In genomic region chr14:76947148-76947547, GRCm38 (mm10) we compare ENCODE assay signal across 9 mouse cellular contexts.
A peak's percentile ranks its signal among the peaks of the same experiment; 100 is the strongest.
DNase-seq lines count a peak whose midpoint lies in the region; ATAC-seq and TF ChIP-seq lines count a peak whose summit lies in the region.
"Had no signal": no experiment of that assay in that cellular context is flagged by ENCODE, and none has a peak within 500 bp of the region (broad histone marks: within the 10 kb centered on the region; RNA-seq: fewer than 3 reads in every experiment).

No protein-coding gene starts in this region.

- H3K27ac ChIP-seq in testis, adult 2 months (ENCODE audit: control insufficient read depth, insufficient read depth, low read depth, low read length): peak overlapping the region; percentile 49; the same call in 1 of the 2 replicates
- H3K27ac ChIP-seq in stomach, postnatal 0 days (replicated peaks): no peak overlapping the region
- no peak overlapping the region for H3K27ac ChIP-seq in layer of hippocampus, adult 2 months

- no peaks in the 10 kb centered on the region for H3K27me3 ChIP-seq in testis, adult 2 months (ENCODE audit: control insufficient read depth, insufficient read depth, low read length)
- no peaks in the 10 kb centered on the region for H3K27me3 ChIP-seq in stomach, postnatal 0 days (ENCODE audit: control insufficient read depth, insufficient read depth, low read length)

- H3K9me3 ChIP-seq in stomach, postnatal 0 days (ENCODE audit: control insufficient read depth, low read length): no peaks in the 10 kb centered on the region

- no peaks in the 10 kb centered on the region for H3K36me3 ChIP-seq in testis, adult 2 months (ENCODE audit: control insufficient read depth, insufficient read depth, low read length)
- no peaks in the 10 kb centered on the region for H3K36me3 ChIP-seq in stomach, postnatal 0 days (ENCODE audit: control insufficient read depth, insufficient read depth, low read length)

- TF ChIP-seq EP300 in stomach, postnatal 0 days (optimal IDR thresholded peaks at IDR 0.05): no peak

- TF ChIP-seq CTCF in testis, adult 2 months (IDR thresholded peaks at IDR 0.05; ENCODE audit: control insufficient read depth, insufficient read depth, insufficient replicate concordance, low read depth, low read length): no peak
- TF ChIP-seq CTCF in stomach, postnatal 0 days (IDR thresholded peaks at IDR 0.05; ENCODE audit: low read depth): no peak
- no peak for TF ChIP-seq CTCF in layer of hippocampus, adult 2 months (conservative IDR thresholded peaks at IDR 0.05)

- no peak for DNase-seq in testis, postnatal 10 days (ENCODE audit: low spot score)
- DNase-seq in adrenal gland, postnatal 14 days: peak; percentile 70
- DNase-seq in large intestine, adult 2 months (ENCODE audit: low read depth, low spot score): peak; percentile 14
- DNase-seq in stomach, postnatal 0 days (ENCODE audit: low spot score): peak; percentile 66
- no peak for DNase-seq in layer of hippocampus, adult 2 months (ENCODE audit: low spot score in 2 of 2)
- DNase-seq: right cerebral cortex, postnatal 14 days; thymus, postnatal 4 days had no signal

- H3K4me1 ChIP-seq in testis, adult 2 months (ENCODE audit: control insufficient read depth, insufficient read depth, low read length): no peaks in the 10 kb centered on the region; the same call in 1 of the 2 replicates
- peaks cover 4% of the 10 kb centered on the region; the same call in 1 of the 2 replicates for H3K4me1 ChIP-seq in stomach, postnatal 0 days (replicated peaks; ENCODE audit: control insufficient read depth, insufficient read depth)

- 50% methylated on average over 3 of the region's 3 CpGs for WGBS in large intestine, adult 2 months
- 43% methylated on average over 3 of the region's 3 CpGs for WGBS in stomach, postnatal 0 days

- no peak overlapping the region for H3K4me2 ChIP-seq in stomach, postnatal 0 days (replicated peaks; ENCODE audit: low read depth)

- no peak overlapping the region for H3K4me3 ChIP-seq in testis, adult 2 months (ENCODE audit: control insufficient read depth, low read depth, low read length)
- no peak overlapping the region for H3K4me3 ChIP-seq in stomach, postnatal 0 days (ENCODE audit: low read depth, low read length)
- no peak overlapping the region for H3K4me3 ChIP-seq in layer of hippocampus, adult 2 months

- no peak overlapping the region for H3K9ac ChIP-seq in stomach, postnatal 0 days (ENCODE audit: low read length)

- ATAC-seq in stomach, postnatal 0 days (ENCODE audit: low FRiP score, low TSS enrichment): peak; percentile 91
- no peak for ATAC-seq in erythroid progenitor cell, adult 5-6 weeks (replicated peaks; ENCODE audit: low FRiP score, poor library complexity, severe bottlenecking)

- TF ChIP-seq POLR2A in testis, adult 2 months (IDR thresholded peaks at IDR 0.05; ENCODE audit: control insufficient read depth, low read depth, low read length): no peak

Comparison
In these comparisons a context has a peak if more than half of its experiments do, and no peak if none do; other contexts are left out.
1. DNase-seq: peak in adrenal gland, postnatal 14 days (single experiment), large intestine, adult 2 months (single experiment) and stomach, postnatal 0 days (single experiment); none in testis, postnatal 10 days (single experiment) and layer of hippocampus, adult 2 months (0 of 2).